Mouse (Mus musculus) cortical plate, adult 2 months (tissue): Measurements from ENCODE around the gene Lnp1. TPM values are rescaled to one million over a fixed set of nuclear protein-coding genes. Genes with fewer than 3 reads are reported as not detected.

Source experiments
- H3K27ac ChIP-seq: fragments of 200-500 bp; 2 replicates; pipeline ENCODE4 v1.5.1; 2012; ENCODE audit warnings: low read length, control low read depth, inconsistent platforms; ENCODE audit not compliant: insufficient read depth
- H3K4me1 ChIP-seq: fragments of 200-500 bp; 2 replicates; pipeline ENCODE4 v1.6.1; 2011; ENCODE audit warnings: low read length; ENCODE audit not compliant: control insufficient read depth, insufficient read depth
- H3K4me3 ChIP-seq: fragments of 200-500 bp; 2 replicates; pipeline ENCODE4 v1.5.1; 2011; ENCODE audit warnings: mild to moderate bottlenecking, low read length, control low read depth; ENCODE audit not compliant: insufficient read depth
- CTCF ChIP-seq: fragments of 200-500 bp; IDR thresholded peaks from 2 replicates; pipeline ENCODE4 v1.5.1; 2011; ENCODE audit warnings: mild to moderate bottlenecking, control low read depth, low read length; ENCODE audit not compliant: insufficient read depth; ENCODE audit errors: extremely low read depth
- POLR2A ChIP-seq: fragments of 200-500 bp; IDR thresholded peaks from 2 replicates; pipeline ENCODE4 v1.6.1; 2011; ENCODE audit warnings: mild to moderate bottlenecking, low read length, control low read depth; ENCODE audit not compliant: insufficient read depth; ENCODE audit errors: extremely low read depth
- polyA plus RNA-seq: library from polyadenylated mRNA; depleted of rRNA; stranded (reverse); fragments of >200 nt; gene quantifications from 2 replicates; pipeline ENCODE4 v1.2.3, GENCODE M21; 2012; rRNA removed

The Lnp1 gene
- polyA plus RNA-seq, 1 experiment, result 0.58 TPM

DNA sequence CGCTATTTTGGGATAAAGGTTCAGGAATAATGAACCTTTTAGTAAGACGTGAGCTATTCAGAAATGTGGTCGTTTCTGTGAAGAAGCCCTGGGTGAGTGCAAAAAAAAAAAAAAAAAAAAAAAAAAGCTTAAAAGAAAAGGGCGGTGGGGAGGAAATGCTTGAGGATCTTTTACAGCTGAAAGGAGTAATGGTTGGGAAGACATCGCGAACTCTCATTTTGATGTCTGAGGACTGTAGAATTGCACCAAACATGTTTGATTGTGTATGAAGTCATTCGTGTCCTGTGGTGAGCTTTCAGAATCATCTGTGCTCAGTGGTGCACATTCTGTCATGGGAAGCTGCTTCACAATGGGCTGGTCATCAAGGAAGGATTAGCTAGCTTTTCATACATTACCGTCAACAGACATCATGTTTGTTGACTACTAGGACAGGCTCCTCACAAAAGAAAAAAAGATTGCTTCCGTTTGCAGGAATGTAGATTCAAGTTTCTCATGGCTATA, 41.2 kb downstream of the Lnp1 start:
- Histone ChIP-seq H3K27ac (no peak overlapping the region), H3K4me1 (no peaks in the 10 kb centered on the region), H3K4me3 (peak overlapping the region; percentile 24; the same call in 1 of the 2 replicates)
- no peak for TF ChIP-seq POLR2A
- TF ChIP-seq CTCF, result no peak

DNA sequence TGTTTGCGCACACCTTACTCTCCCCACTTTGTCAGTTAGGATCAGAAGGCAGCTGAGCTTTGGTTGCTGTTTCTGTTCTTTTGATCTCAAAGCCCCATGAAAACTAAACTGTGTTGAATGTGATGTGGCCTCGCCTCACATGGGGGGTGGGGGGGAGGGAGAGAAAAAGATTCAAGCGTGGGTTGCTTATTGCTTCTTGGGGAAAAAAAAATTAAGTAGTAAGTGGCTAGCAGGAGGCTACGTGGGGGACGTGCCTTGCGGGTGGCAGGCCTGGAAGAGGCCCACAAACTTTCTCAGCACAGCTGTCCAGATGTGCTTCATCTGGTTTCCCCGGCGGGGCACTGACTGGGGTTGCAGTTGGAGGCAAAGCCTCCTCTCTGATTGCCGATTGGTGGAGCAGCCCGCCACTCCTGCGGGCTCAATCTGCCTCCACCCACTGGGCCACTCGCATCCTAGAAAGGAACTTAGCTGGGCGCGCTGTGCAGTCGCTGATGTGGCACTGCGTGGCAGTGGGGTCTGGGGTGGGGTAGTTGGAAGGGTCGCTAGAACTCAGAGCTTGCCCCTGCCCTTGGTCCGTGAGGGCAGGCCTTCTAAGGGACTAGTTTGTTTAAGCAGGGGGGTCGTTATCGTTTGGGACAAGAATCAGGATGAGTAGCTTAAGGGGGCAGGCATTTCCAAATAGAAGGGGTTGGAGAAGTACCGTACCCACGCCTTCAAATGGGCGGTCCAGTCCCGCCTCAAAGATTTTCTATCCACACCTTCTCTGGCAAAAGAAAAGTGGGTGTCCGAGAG, 41.8 kb downstream of the Lnp1 start, which contains the start of gene Tmem45a:
Tmem45a (minus strand) TSS at position 343 of the 792 bp plus-strand sequence.
- TF ChIP-seq CTCF, result no peak
- no peak for TF ChIP-seq POLR2A

GRCm38 (mm10) chr16:56884811-56885210, 43.0 kb downstream of the Lnp1 start:
- no peak overlapping the region for H3K27ac ChIP-seq
- H3K4me3 ChIP-seq, result no peak overlapping the region
- no peak for TF ChIP-seq POLR2A
- no peak for TF ChIP-seq CTCF
- no peaks in the 10 kb centered on the region for H3K4me1 ChIP-seq

More for the DNA sequence above, 41.8 kb downstream of the Lnp1 start, which contains the start of gene Tmem45a:
- Histone ChIP-seq H3K4me3 (peak within 1 kb of the TSS; percentile 24), H3K27ac (no peak within 1 kb of the TSS), H3K4me1 (no peaks in the 10 kb centered on the region)

DNA sequence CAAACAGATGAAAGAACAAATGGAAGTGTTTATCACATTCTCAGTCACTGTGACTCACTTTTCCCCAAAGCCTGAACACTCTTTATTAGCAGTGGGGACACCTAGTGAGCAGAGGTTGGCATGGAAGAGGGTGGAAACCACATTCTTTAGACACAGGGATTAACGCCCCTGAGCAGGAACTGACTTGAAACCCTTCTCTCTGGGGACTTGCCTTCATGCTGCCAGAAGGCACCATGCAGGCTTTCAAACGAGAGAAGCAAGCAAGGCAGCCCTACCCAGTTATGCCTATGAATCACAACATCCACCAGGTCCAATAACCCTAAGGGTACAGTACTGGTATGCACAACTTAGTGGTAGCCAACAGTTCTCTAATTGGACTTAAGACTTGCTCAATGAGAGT, 54.5 kb downstream of the Lnp1 start:
- Histone ChIP-seq H3K4me3 (no peak overlapping the region), H3K27ac (no peak overlapping the region), H3K4me1 (no peaks in the 10 kb centered on the region)
- TF ChIP-seq CTCF (no peak), POLR2A (no peak)

DNA sequence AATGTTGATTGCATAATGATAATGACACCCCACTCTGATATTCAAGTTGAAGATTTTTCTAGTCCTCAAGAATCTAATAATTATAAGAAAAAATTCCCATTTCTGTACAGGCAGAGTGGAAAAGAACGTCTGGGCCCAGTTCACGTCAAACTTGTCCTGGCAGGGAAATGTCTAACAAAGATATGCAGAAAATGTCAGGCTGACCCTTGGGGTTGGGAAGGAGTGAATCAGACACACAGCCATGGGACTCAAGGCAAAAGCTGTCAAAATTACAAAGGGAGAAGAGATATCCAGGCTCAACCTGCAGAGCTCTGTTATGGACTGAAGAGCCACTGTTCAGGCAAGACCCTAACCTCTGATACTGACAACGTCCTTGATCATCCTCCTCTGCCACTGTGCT, 57.4 kb downstream of the Lnp1 start:
- Histone ChIP-seq H3K4me3 (no peak overlapping the region), H3K27ac (no peak overlapping the region), H3K4me1 (no peaks in the 10 kb centered on the region)
- TF ChIP-seq CTCF (no peak), POLR2A (no peak)

DNA sequence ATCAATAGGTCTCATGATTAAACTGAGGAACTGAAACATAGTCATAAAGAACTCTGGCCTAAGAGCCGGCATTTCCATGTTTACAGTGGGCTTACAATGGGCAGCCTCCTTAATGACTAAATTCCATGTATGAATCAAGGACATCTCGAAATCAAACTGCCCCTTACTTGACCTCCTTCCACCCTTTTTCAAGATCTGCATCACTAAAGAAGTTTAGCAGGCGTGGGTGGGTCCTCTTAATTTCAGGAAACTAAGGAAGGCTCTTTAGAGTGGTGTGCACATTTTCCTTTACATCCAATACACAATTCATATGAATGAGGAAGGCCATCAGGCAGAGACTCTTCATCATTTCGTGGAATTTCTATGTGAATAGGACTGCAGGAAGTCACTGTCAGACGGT, 59.5 kb downstream of the Lnp1 start:
- no peak for TF ChIP-seq CTCF
- no peak for TF ChIP-seq POLR2A
- Histone ChIP-seq H3K4me3 (no peak overlapping the region), H3K4me1 (no peaks in the 10 kb centered on the region), H3K27ac (no peak overlapping the region)

DNA sequence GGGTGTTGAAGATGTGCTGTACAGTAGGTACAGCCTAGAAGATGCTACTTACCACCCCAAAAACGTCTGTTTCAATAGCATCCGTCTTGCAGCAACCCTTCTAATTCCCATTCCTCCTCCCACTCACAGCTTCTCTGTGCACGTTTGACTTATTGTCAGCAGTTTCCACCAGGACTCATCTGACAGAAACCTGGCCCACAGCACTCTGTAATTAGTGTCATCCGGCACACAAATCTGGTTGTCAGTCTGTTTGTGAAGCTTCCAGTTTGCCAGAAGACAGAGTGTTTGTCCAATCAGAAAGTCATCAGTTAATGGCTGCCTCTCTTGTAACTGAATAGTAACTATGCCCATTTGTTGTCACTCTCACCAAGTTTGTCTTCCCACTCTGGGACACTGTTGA, 60.3 kb downstream of the Lnp1 start:
- H3K4me1 ChIP-seq, result no peaks in the 10 kb centered on the region

More for the DNA sequence above, 60.3 kb downstream of the Lnp1 start:
- H3K27ac ChIP-seq, result no peak overlapping the region
- no peak overlapping the region for H3K4me3 ChIP-seq
- no peak for TF ChIP-seq CTCF
- TF ChIP-seq POLR2A, result no peak

Other genes starting within 250 kb of the Lnp1 start
- gene Tfg, start 210.6 kb downstream of the Lnp1 start, polyA plus RNA-seq, result 66.0 and 66.9 TPM in 2 replicates
- gene Adgrg7, start 132.2 kb downstream of the Lnp1 start, polyA plus RNA-seq, result not detected in 2 replicates
- 0.66 and 1.0 TPM in 2 replicates for gene Tmem45a, start 41.9 kb downstream of the Lnp1 start, polyA plus RNA-seq
- 0.06 TPM in 1 of 2 replicates, not detected in the other for gene Tmem45a2, start 143.3 kb upstream of the Lnp1 start, polyA plus RNA-seq
- 53.3 and 56.2 TPM in 2 replicates for gene Tomm70a, start 193.6 kb upstream of the Lnp1 start, polyA plus RNA-seq
- gene Nit2, start 239.3 kb upstream of the Lnp1 start, polyA plus RNA-seq, result 13.1 and 15.1 TPM in 2 replicates